17 mouse cellular contexts compared by ENCODE assay signal in the genomic region with DNA sequence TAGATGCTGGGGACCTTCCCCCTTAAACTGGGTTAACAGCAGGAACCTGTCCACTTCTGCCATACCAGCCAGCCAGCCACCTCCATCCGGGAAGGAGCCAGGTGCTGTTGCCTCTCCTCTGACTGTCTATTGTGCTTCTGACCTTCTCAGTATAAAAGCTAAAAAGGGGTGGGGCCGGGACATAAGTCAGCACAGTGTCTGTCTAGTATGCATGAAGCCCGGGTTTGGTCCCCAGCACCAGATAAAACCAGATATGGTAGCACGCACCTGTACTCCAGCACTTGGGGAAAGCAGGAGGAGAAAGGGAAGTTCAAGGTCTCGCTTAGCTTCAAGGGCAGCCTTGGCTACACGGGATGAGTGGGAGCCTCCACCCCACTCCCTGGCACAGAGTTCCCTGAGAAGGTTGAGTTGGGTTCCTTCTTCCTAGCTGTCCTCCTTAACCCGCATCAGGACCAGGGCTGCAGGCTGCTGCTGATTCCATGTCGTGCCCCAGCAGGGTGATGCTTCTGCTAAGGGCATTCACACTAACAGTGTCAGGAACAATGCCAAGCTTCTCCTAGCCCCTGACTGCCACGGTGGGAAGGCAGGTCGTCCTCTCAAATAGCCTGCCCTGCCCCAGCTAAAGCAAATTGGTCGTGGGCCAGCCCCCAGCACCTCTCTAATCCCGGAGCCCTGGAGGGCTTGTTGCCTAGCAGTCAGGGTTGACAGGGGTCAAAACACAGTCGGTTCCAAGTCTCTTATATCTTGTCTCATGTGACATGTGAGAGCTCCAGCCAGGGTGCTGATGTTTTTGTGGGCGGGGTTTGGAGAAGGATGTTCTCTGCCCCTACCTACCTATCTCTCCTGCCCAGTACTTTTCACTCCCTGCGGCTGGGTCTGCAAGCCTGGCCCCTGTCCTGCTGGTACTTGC. TPM values are rescaled to one million over a fixed set of nuclear protein-coding genes. Genes with fewer than 3 reads are reported as not detected.
DNase-seq lines count a peak whose midpoint lies in the region; ATAC-seq lines count a peak whose summit lies in the region.
"Had no signal": no experiment of that assay in that cellular context is flagged by ENCODE, and none has a peak within 500 bp of the region (broad histone marks: within the 10 kb centered on the region; RNA-seq: fewer than 3 reads in every experiment).

No protein-coding gene starts in this region.

- peak; percentile 50 for DNase-seq in retina, postnatal 1 day
- no peak for DNase-seq in retina, embryonic 14.5 days (ENCODE audit: low spot score)
- peak; percentile 48 to 56 for DNase-seq in heart, adult 18-20 months
- DNase-seq in cerebellum, adult 11 months, result no peak
- no peak for DNase-seq in urinary bladder, postnatal 10 days (ENCODE audit: low spot score)
- DNase-seq: cerebellum, adult 8-10 months; forebrain, postnatal 0 days; lung, postnatal 10 days had no signal

- peaks cover 15% of the 10 kb centered on the region for H3K27me3 ChIP-seq in heart, embryonic 15.5 days
- peaks cover 3% of the 10 kb centered on the region for H3K27me3 ChIP-seq in forebrain, embryonic 12.5 days
- H3K27me3 ChIP-seq: Patski had no signal

- H3K4me1 ChIP-seq in heart, embryonic 15.5 days (replicated peaks), result peaks cover 68% of the 10 kb centered on the region
- H3K4me1 ChIP-seq in forebrain, embryonic 12.5 days, result peaks cover 83% of the 10 kb centered on the region

- H3K4me3 ChIP-seq in heart, embryonic 15.5 days, result no peak overlapping the region
- H3K4me3 ChIP-seq in forebrain, embryonic 12.5 days (replicated peaks), result no peak overlapping the region
- H3K4me3 ChIP-seq: myocyte had no signal

- H3K4me2 ChIP-seq in heart, embryonic 15.5 days, result no peak overlapping the region
- H3K4me2 ChIP-seq in forebrain, embryonic 12.5 days, result no peak overlapping the region
- H3K4me2 ChIP-seq: midbrain, embryonic 11.5 days had no signal

- peak overlapping the region; percentile 17 for H3K27ac ChIP-seq in heart, embryonic 15.5 days
- H3K27ac ChIP-seq in forebrain, embryonic 12.5 days, result no peak overlapping the region
- H3K27ac ChIP-seq: liver, embryonic 14.5 days; stomach, postnatal 0 days had no signal

- ATAC-seq in heart, embryonic 15.5 days (replicated peaks; ENCODE audit: insufficient number of reproducible peaks, insufficient read depth, low FRiP score, low read depth), result peak; percentile 25
- no peak for ATAC-seq in forebrain, embryonic 12.5 days (ENCODE audit: low FRiP score)
- ATAC-seq: forebrain, postnatal 0 days; inflammation-experienced regulatory T-cells, adult 6 months; Patski had no signal

- no peak overlapping the region for H3K9ac ChIP-seq in heart, embryonic 15.5 days
- H3K9ac ChIP-seq in forebrain, embryonic 12.5 days, result no peak overlapping the region
- H3K9ac ChIP-seq: forebrain, postnatal 0 days; liver, embryonic 14.5 days had no signal

- no peaks in the 10 kb centered on the region for H3K36me3 ChIP-seq in heart, embryonic 15.5 days
- H3K36me3 ChIP-seq in forebrain, embryonic 12.5 days (replicated peaks), result no peaks in the 10 kb centered on the region

- 45% methylated on average over 15 of the region's 15 CpGs for WGBS in heart, embryonic 15.5 days
- WGBS in forebrain, embryonic 12.5 days, result 50% methylated on average over 15 of the region's 15 CpGs

- H3K9me3 ChIP-seq in heart, embryonic 15.5 days (replicated peaks), result no peaks in the 10 kb centered on the region
- H3K9me3 ChIP-seq in forebrain, embryonic 12.5 days, result no peaks in the 10 kb centered on the region

RNA-seq across cellular contexts. Expression of a gene that starts 37.8 kb away (rescaled TPM):
- under 1 TPM; 0.27 to 0.41 TPM for total RNA-seq in heart, adult 18-20 months (2021)
- polyA plus RNA-seq in heart, embryonic 15.5 days (2015; fragmentation: Nextera tagmentation; extraction: Ambion mirVana), result 0.10 and 0.16 TPM in 2 replicates
- 0.08 TPM in 1 of 2 replicates, not detected in the other for polyA plus RNA-seq in forebrain, embryonic 12.5 days (2016; fragmentation: Nextera tagmentation; extraction: Ambion mirVana)
- polyA plus RNA-seq: inflammation-experienced regulatory T-cells, adult 6 months; kidney, embryonic 16.5 days; myocyte; Patski; stomach, postnatal 0 days had no signal

RNA-seq across cellular contexts. Expression of a gene that starts 41.6 kb away (rescaled TPM):
- 10 to 100 TPM; 20.7 to 25.1 TPM for total RNA-seq in heart, adult 18-20 months (2021)
- polyA plus RNA-seq in heart, embryonic 15.5 days (2015; fragmentation: Nextera tagmentation; extraction: Ambion mirVana), result 16.2 and 20.8 TPM in 2 replicates
- polyA plus RNA-seq in forebrain, embryonic 12.5 days (2016; fragmentation: Nextera tagmentation; extraction: Ambion mirVana), result 16.0 and 16.6 TPM in 2 replicates

RNA-seq across cellular contexts. Expression of a gene that starts 42.0 kb away (rescaled TPM):
- 10 to 100 TPM; 10.9 to 12.9 TPM for total RNA-seq in heart, adult 18-20 months (2021)
- 6.6 and 11.4 TPM in 2 replicates for polyA plus RNA-seq in heart, embryonic 15.5 days (2015; fragmentation: Nextera tagmentation; extraction: Ambion mirVana)
- 7.9 and 8.4 TPM in 2 replicates for polyA plus RNA-seq in forebrain, embryonic 12.5 days (2016; fragmentation: Nextera tagmentation; extraction: Ambion mirVana)

RNA-seq across cellular contexts. Expression of a gene that starts 47.6 kb away (rescaled TPM):
- total RNA-seq in heart, adult 18-20 months (2021), result 10 to 100 TPM in 1 of 2 experiments, 1 to 10 TPM in 1; 9.8 to 10.1 TPM
- 10.5 and 12.4 TPM in 2 replicates for polyA plus RNA-seq in heart, embryonic 15.5 days (2015; fragmentation: Nextera tagmentation; extraction: Ambion mirVana)
- 16.9 and 17.4 TPM in 2 replicates for polyA plus RNA-seq in forebrain, embryonic 12.5 days (2016; fragmentation: Nextera tagmentation; extraction: Ambion mirVana)

Comparison
In these comparisons a context has a peak if more than half of its experiments do, and no peak if none do; other contexts are left out.
1. DNase-seq: peak in retina, postnatal 1 day (single experiment) and heart, adult 18-20 months (2 of 2); none in retina, embryonic 14.5 days (single experiment), cerebellum, adult 11 months (single experiment) and urinary bladder, postnatal 10 days (single experiment).